ENCODE assay signal across 22 mouse cellular contexts in genomic region chr5:111985997-111986396, GRCm38 (mm10).
DNase-seq lines count a peak whose midpoint lies in the region; ATAC-seq lines count a peak whose summit lies in the region.
"Had no signal": no experiment of that assay in that cellular context is flagged by ENCODE, and none has a peak within 500 bp of the region (broad histone marks: within the 10 kb centered on the region; RNA-seq: fewer than 3 reads in every experiment).

No protein-coding gene starts in this region.

- intact Hi-C loops in heart, postnatal 14 days (cut with DNase I): no loop called here

- no peaks in the 10 kb centered on the region for H3K27me3 ChIP-seq in hindbrain, embryonic 12.5 days
- H3K27me3 ChIP-seq in hindbrain, embryonic 10.5 days (ENCODE audit: insufficient read depth, poor library complexity, severe bottlenecking): no peaks in the 10 kb centered on the region
- no peaks in the 10 kb centered on the region for H3K27me3 ChIP-seq in neural tube, embryonic 11.5 days (ENCODE audit: control insufficient read depth, insufficient read depth, low read length)
- H3K27me3 ChIP-seq in neural tube, embryonic 15.5 days (replicated peaks): 0 out of 2 replicates have a peak, but pooled peaks cover 3% of the 10 kb centered on the region
- H3K27me3 ChIP-seq in neural tube, embryonic 13.5 days: no peaks in the 10 kb centered on the region; the same call in 1 of the 2 replicates
- H3K27me3 ChIP-seq: CH12.LX, Patski had no signal

- H3K4me2 ChIP-seq in hindbrain, embryonic 12.5 days (replicated peaks): no peak overlapping the region
- H3K4me2 ChIP-seq in neural tube, embryonic 11.5 days (ENCODE audit: low read depth): no peak overlapping the region
- H3K4me2 ChIP-seq in neural tube, embryonic 15.5 days: no peak overlapping the region
- no peak overlapping the region for H3K4me2 ChIP-seq in neural tube, embryonic 13.5 days

- no peaks in the 10 kb centered on the region for H3K9me3 ChIP-seq in hindbrain, embryonic 12.5 days (replicated peaks)
- no peaks in the 10 kb centered on the region for H3K9me3 ChIP-seq in hindbrain, embryonic 10.5 days
- H3K9me3 ChIP-seq in neural tube, embryonic 11.5 days (ENCODE audit: control insufficient read depth, low read length): no peaks in the 10 kb centered on the region
- H3K9me3 ChIP-seq in neural tube, embryonic 15.5 days (replicated peaks): 0 out of 2 replicates have a peak, but pooled peaks cover 3% of the 10 kb centered on the region
- H3K9me3 ChIP-seq in neural tube, embryonic 13.5 days: 0 out of 2 replicates have a peak, but pooled peaks cover 5% of the 10 kb centered on the region

- no peaks in the 10 kb centered on the region for H3K36me3 ChIP-seq in hindbrain, embryonic 12.5 days
- H3K36me3 ChIP-seq in hindbrain, embryonic 10.5 days: no peaks in the 10 kb centered on the region
- no peaks in the 10 kb centered on the region for H3K36me3 ChIP-seq in neural tube, embryonic 11.5 days (ENCODE audit: control insufficient read depth, insufficient read depth, low read length)
- no peaks in the 10 kb centered on the region for H3K36me3 ChIP-seq in neural tube, embryonic 15.5 days
- no peaks in the 10 kb centered on the region for H3K36me3 ChIP-seq in neural tube, embryonic 13.5 days
- H3K36me3 ChIP-seq: G1E had no signal

- H3K4me3 ChIP-seq in hindbrain, embryonic 12.5 days: no peak overlapping the region
- no peak overlapping the region for H3K4me3 ChIP-seq in hindbrain, embryonic 10.5 days
- H3K4me3 ChIP-seq in neural tube, embryonic 11.5 days (ENCODE audit: low read depth, low read length): no peak overlapping the region
- no peak overlapping the region for H3K4me3 ChIP-seq in neural tube, embryonic 15.5 days (replicated peaks)
- H3K4me3 ChIP-seq in neural tube, embryonic 13.5 days: no peak overlapping the region

- H3K9ac ChIP-seq in hindbrain, embryonic 12.5 days: no peak overlapping the region
- H3K9ac ChIP-seq in neural tube, embryonic 11.5 days (ENCODE audit: low read length): no peak overlapping the region
- H3K9ac ChIP-seq in neural tube, embryonic 15.5 days (replicated peaks): no peak overlapping the region
- no peak overlapping the region for H3K9ac ChIP-seq in neural tube, embryonic 13.5 days

- 0 out of 2 replicates have a peak, but pooled peaks cover 3% of the 10 kb centered on the region for H3K4me1 ChIP-seq in hindbrain, embryonic 12.5 days
- H3K4me1 ChIP-seq in hindbrain, embryonic 10.5 days (replicated peaks): no peaks in the 10 kb centered on the region
- no peaks in the 10 kb centered on the region for H3K4me1 ChIP-seq in neural tube, embryonic 11.5 days (ENCODE audit: control insufficient read depth, insufficient read depth, low read length)
- no peaks in the 10 kb centered on the region for H3K4me1 ChIP-seq in neural tube, embryonic 15.5 days
- H3K4me1 ChIP-seq in neural tube, embryonic 13.5 days (replicated peaks): no peaks in the 10 kb centered on the region

- 60% methylated on average over 8 of the region's 8 CpGs for WGBS in hindbrain, embryonic 12.5 days
- 80% methylated on average over 8 of the region's 8 CpGs for WGBS in hindbrain, embryonic 10.5 days
- WGBS in neural tube, embryonic 11.5 days: 69% methylated on average over 8 of the region's 8 CpGs
- 59% methylated on average over 8 of the region's 8 CpGs for WGBS in neural tube, embryonic 15.5 days
- WGBS in neural tube, embryonic 13.5 days: 57% methylated on average over 8 of the region's 8 CpGs

- peak; percentile 70 for DNase-seq in heart, adult 11 months
- no peak for DNase-seq in heart, postnatal 14 days
- no peak for DNase-seq in hindbrain, embryonic 10.5 days (ENCODE audit: low spot score)
- DNase-seq in neural tube, embryonic 11.5 days (ENCODE audit: low spot score): peak; percentile 11
- DNase-seq in neural tube, embryonic 10.5 days (ENCODE audit: extremely low spot score, low spot score): no peak
- DNase-seq: adrenal gland, adult 2 months; adrenal gland, adult 8-10 months; adrenal gland, postnatal 10 days; adrenal gland, postnatal 14 days; adrenal gland, postnatal 25 days; adrenal gland, postnatal 36 days; B cell, adult 2 months; cerebellum, adult 11 months; cerebellum, adult 11-12 months had no signal

- no peak overlapping the region for H3K27ac ChIP-seq in hindbrain, embryonic 12.5 days
- H3K27ac ChIP-seq in hindbrain, embryonic 10.5 days: no peak overlapping the region
- H3K27ac ChIP-seq in neural tube, embryonic 11.5 days (ENCODE audit: low read depth, low read length): no peak overlapping the region
- H3K27ac ChIP-seq in neural tube, embryonic 15.5 days (replicated peaks): no peak overlapping the region
- no peak overlapping the region for H3K27ac ChIP-seq in neural tube, embryonic 13.5 days (replicated peaks)

- peak; percentile 61; the same call in 1 of the 2 replicates for ATAC-seq in hindbrain, embryonic 12.5 days (ENCODE audit: low FRiP score)
- ATAC-seq in neural tube, embryonic 11.5 days (ENCODE audit: insufficient read depth, low FRiP score, low TSS enrichment): no peak
- ATAC-seq in neural tube, embryonic 15.5 days (ENCODE audit: low FRiP score): no peak
- ATAC-seq in neural tube, embryonic 13.5 days (ENCODE audit: low read depth): peak; percentile 43
- ATAC-seq: activated CD4-positive, CD25-positive, alpha-beta regulatory T cell, adult 4 months; CD4-positive, CD25-positive, alpha-beta regulatory T cell, adult 4 months; Patski had no signal

Comparison
In these comparisons a context has a peak if more than half of its experiments do, and no peak if none do; other contexts are left out.
1. DNase-seq: peak in heart, adult 11 months (single experiment) and neural tube, embryonic 11.5 days (single experiment); none in heart, postnatal 14 days (0 of 2), hindbrain, embryonic 10.5 days (single experiment) and neural tube, embryonic 10.5 days (single experiment).
2. ATAC-seq: peak in hindbrain, embryonic 12.5 days (single experiment) and neural tube, embryonic 13.5 days (single experiment); none in neural tube, embryonic 11.5 days (single experiment) and neural tube, embryonic 15.5 days (single experiment).